Mouse (Mus musculus) neural tube, embryonic 15.5 days (tissue): ENCODE measurements around the gene Zdhhc9. TPM values are rescaled to one million over a fixed set of nuclear protein-coding genes. Genes with fewer than 3 reads are reported as not detected.
A peak's percentile ranks its signal among the peaks of the same experiment; 100 is the strongest.
"Not testable (repeated sequence)": the region's sequence is repeated elsewhere in the genome, so short reads cannot be mapped to it uniquely, and the experiment has no call there.

Source experiments
- ATAC-seq: fragments of 200-750 bp; cut with Nextera tagmentation; 2 replicates; pipeline ENCODE4 v1.8.0; 2017; ENCODE audit warnings: mild to moderate bottlenecking, moderate TSS enrichment, moderate library complexity; ENCODE audit not compliant: low FRiP score
- H3K27ac ChIP-seq: fragments of 300-500 bp; sonication (generic); replicated peaks from 2 replicates; pipeline ENCODE4 v1.5.1; 2015; ENCODE audit warnings: mild to moderate bottlenecking, inconsistent platforms
- H3K27me3 ChIP-seq: fragments of 300-500 bp; sonication (generic); replicated peaks from 2 replicates; pipeline ENCODE4 v1.6.1; 2015; ENCODE audit warnings: inconsistent platforms
- H3K36me3 ChIP-seq: fragments of 300-500 bp; sonication (generic); 2 replicates; pipeline ENCODE4 v1.6.1; 2015; ENCODE audit warnings: inconsistent platforms
- H3K4me1 ChIP-seq: fragments of 300-500 bp; sonication (generic); 2 replicates; pipeline ENCODE4 v1.6.1; 2015; ENCODE audit warnings: inconsistent platforms
- H3K4me2 ChIP-seq: fragments of 300-500 bp; sonication (generic); 2 replicates; pipeline ENCODE4 v1.6.1; 2015; ENCODE audit warnings: inconsistent platforms, mild to moderate bottlenecking, moderate library complexity
- H3K4me3 ChIP-seq: fragments of 300-500 bp; sonication (generic); replicated peaks from 2 replicates; pipeline ENCODE4 v1.5.1; 2015; ENCODE audit warnings: mild to moderate bottlenecking, inconsistent platforms
- H3K9ac ChIP-seq: fragments of 300-500 bp; sonication (generic); replicated peaks from 2 replicates; pipeline ENCODE4 v1.6.1; 2015; ENCODE audit warnings: mild to moderate bottlenecking, inconsistent platforms
- H3K9me3 ChIP-seq: fragments of 300-500 bp; sonication (generic); replicated peaks from 2 replicates; pipeline ENCODE4 v1.6.1; 2016; ENCODE audit warnings: inconsistent platforms
- WGBS: fragments of 180-500 bp; shearing (Covaris S2); methylation state at CpG from one replicate; pipeline ENCODE4 v1.1.7; 2015; ENCODE audit warnings: mixed read lengths; 5-methylcytosine and 5-hydroxymethylcytosine counted together
- polyA plus RNA-seq: library from polyadenylated mRNA; unstranded; fragments of >200 nt; fragmentation: Nextera tagmentation; extraction: Ambion mirVana; gene quantifications from 2 replicates; pipeline ENCODE4 v1.2.1, GENCODE M21; 2015

Gene Zdhhc9
- 8.7 and 9.1 TPM in 2 replicates for polyA plus RNA-seq

DNA sequence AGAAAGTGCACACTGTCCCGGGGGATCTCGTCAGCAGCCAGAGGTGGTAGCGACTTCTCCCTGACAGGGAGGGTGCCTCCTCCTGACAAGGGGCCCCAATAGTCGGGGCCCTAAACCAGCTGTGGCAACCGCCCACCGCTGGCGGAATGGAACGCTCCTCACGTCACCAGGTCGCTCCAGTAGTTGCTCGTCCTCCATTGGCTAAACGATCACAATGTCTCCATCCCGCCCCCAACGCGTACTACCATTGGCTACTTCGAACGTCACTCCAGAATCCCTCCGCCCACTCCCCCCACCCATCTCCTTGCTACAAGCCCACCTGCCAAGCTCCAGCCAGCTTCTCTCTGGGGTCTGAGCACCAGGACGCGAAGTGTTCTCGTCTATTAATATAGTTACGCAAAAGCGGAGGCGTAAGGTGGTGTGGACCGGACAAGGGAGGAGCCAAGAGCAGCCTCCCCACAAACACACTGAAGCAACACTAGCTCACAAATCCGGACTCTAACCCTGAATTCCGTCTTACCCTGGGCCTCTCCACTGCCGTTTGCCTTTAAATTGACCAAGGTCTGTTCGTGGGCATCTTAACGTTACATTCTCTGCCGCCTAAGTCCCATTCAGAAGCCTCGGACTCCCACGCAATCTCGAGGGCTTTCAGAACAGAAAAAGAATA is at the start of gene Zdhhc9:
Gene Zdhhc9 (minus strand): TSS at position 360 of the 667 bp plus-strand sequence.
- Histone ChIP-seq H3K9me3 (no peaks in the 10 kb centered on the region), H3K27ac (peak within 1 kb of the TSS; percentile 78), H3K36me3 (no peaks in the 10 kb centered on the region), H3K27me3 (no peaks in the 10 kb centered on the region), H3K4me2 (peak within 1 kb of the TSS; percentile 60), H3K4me1 (peaks cover 26% of the 10 kb centered on the region), H3K9ac (peak within 1 kb of the TSS; percentile 59), H3K4me3 (peak within 1 kb of the TSS; percentile 60)
- ATAC-seq = peak; percentile 99
- WGBS = 18% methylated on average over 33 of the region's 34 CpGs

DNA sequence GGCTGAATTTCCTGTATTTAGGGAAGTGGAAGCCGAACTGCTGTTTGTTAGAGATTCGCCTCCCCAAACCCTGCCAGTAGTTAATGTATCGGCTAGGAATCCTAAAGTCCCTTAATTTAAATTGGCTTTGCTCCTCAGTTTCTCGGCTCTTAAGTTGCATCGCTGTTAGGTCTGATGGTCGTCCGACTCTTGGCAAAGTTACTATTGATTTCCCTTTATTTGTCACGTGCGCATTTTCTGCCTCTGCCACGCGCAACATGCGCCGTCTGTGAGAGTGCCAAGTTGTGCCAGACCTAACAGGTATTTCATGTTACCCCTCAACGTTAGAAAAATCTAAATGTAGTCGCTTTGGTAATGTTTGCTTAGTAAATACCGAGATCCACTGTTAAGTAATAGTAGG is 48.3 kb upstream of the Zdhhc9 start:
- Histone ChIP-seq H3K27ac (peak overlapping the region; percentile 51; the same call in 1 of the 2 replicates), H3K9me3 (no peaks in the 10 kb centered on the region), H3K4me3 (peak overlapping the region; percentile 53), H3K9ac (peak overlapping the region; percentile 40; the same call in 1 of the 2 replicates), H3K4me1 (peaks cover 5% of the 10 kb centered on the region), H3K27me3 (no peaks in the 10 kb centered on the region), H3K36me3 (no peaks in the 10 kb centered on the region), H3K4me2 (peak overlapping the region; percentile 66)
- ATAC-seq = peak; percentile 9
- WGBS = 9% methylated on average over 16 of the region's 16 CpGs

DNA sequence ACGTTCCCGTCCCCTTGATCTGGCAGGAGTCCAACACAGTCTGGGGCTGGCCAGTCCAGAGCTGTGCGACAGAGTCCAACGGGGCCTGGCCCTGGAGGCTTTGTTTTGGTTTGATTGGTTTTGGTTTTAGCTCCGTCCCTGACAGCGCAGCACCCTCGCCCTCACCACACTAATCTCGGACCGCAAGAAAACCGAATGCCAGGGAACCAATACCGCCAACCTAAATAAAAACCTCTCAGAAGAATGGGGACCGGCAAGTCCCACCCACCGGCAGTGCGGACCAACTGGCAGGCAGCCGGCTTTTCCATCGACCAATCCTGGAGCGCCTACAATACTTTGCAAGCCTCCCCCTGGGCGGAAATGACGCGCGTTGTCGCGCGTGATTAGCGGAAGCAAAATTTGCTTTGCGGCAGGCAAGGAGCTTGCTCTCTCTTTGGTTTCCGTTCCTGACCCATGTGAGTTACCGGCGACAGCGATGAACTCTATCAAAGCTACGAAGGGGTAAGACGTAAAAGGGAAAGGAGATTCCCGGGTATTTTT is 47.9 kb upstream of the Zdhhc9 start, which contains the start of gene Utp14a:
Gene Utp14a (plus strand): TSS at position 395 of the 540 bp plus-strand sequence.
- WGBS = 9% methylated on average over 33 of the region's 33 CpGs

DNA sequence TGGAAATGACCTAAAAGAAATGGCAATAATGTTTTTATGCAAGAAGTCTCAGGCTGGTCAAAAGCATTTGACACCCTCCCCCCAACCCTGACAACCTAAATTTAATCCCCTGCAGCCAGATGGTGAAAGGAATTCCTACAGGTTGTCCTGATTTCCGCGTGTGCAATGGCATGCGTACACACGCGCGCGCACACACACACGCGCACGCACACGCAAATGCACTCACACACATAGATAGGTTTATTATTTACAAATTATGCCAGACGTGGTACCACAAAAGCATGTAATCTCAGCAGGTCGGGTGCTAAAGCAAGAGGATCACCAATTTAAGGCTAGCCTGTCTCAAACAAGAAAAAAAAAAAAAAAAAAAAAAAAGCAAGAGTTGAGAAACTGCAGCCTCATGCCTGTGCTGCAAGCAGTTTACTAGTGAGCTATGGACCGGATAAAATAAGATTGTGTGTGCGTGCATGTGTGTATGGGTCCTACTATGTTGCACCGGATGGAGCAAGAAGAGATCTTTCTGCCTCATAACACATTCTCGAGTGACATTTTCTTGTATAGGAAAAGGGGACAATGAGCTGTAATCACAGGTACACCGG is 47.3 kb upstream of the Zdhhc9 start:
- ATAC-seq = peak; percentile 77
- Histone ChIP-seq H3K9me3 (no peaks in the 10 kb centered on the region), H3K27ac (peak overlapping the region; percentile 85), H3K4me1 (peaks cover 5% of the 10 kb centered on the region), H3K4me3 (peak overlapping the region; percentile 53), H3K27me3 (no peaks in the 10 kb centered on the region), H3K4me2 (peak overlapping the region; percentile 66), H3K9ac (peak overlapping the region; percentile 54), H3K36me3 (no peaks in the 10 kb centered on the region)
- WGBS = 18% methylated on average over 18 of the region's 18 CpGs

More for the DNA sequence above, 47.9 kb upstream of the Zdhhc9 start, which contains the start of gene Utp14a:
- H3K9ac ChIP-seq = peak within 1 kb of the TSS; percentile 54
- ATAC-seq = peak; percentile 100
- H3K4me3 ChIP-seq = peak within 1 kb of the TSS; percentile 53
- no peaks in the 10 kb centered on the region for H3K36me3 ChIP-seq
- H3K4me1 ChIP-seq = peaks cover 5% of the 10 kb centered on the region
- H3K4me2 ChIP-seq = peak within 1 kb of the TSS; percentile 66
- no peaks in the 10 kb centered on the region for H3K27me3 ChIP-seq
- H3K27ac ChIP-seq = peak within 1 kb of the TSS; percentile 85
- H3K9me3 ChIP-seq = no peaks in the 10 kb centered on the region

DNA sequence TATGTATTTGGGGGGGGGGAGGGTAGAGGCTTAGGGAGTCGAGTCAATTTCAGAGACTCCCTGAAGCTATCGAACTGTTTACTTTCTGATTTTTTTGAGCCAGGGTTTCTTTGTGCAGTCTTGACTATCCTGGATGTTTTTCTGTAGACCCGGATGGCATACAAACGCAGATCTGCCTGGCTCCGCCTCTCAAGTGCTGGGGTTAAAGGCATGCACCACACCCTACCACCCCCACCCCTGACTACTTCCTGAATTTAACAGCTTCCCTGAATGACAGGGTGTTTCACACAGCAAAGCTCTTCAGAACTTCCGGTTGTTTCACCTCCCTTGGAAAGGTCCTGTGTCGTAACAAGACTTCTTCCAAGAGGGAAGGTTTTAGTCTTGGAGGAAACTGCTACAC is 25.7 kb upstream of the Zdhhc9 start:
- Histone ChIP-seq H3K27ac (no peak overlapping the region), H3K4me3 (no peak overlapping the region), H3K36me3 (no peaks in the 10 kb centered on the region), H3K27me3 (no peaks in the 10 kb centered on the region), H3K9ac (no peak overlapping the region), H3K9me3 (no peaks in the 10 kb centered on the region), H3K4me2 (no peak overlapping the region), H3K4me1 (no peaks in the 10 kb centered on the region)
- 65% methylated on average over 7 of the region's 7 CpGs for WGBS
- no peak for ATAC-seq

DNA sequence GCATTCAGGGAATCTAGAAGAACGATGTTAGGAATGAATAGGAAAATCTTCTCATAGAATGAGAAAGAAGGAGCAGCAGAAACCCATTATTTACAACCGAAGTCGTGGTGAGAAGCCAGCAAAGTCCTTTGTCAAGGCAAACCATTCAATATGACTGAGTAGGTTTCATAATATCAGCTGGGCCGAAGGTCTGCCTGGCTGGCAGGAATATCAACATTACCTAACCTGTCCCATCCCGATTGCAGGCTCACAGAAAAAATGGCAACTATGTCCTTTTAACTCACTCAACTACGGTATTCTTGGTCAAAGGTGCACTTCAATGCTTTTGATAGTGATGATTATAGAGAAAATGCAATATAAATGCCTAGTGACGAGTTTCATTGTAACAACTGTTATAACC is 17.5 kb upstream of the Zdhhc9 start:
- Histone ChIP-seq H3K27ac (no peak overlapping the region), H3K9ac (no peak overlapping the region), H3K4me2 (no peak overlapping the region), H3K9me3 (no peaks in the 10 kb centered on the region), H3K36me3 (no peaks in the 10 kb centered on the region), H3K27me3 (no peaks in the 10 kb centered on the region), H3K4me1 (no peaks in the 10 kb centered on the region), H3K4me3 (no peak overlapping the region)
- ATAC-seq = no peak
- 80% methylated on average over 7 of the region's 7 CpGs for WGBS

DNA sequence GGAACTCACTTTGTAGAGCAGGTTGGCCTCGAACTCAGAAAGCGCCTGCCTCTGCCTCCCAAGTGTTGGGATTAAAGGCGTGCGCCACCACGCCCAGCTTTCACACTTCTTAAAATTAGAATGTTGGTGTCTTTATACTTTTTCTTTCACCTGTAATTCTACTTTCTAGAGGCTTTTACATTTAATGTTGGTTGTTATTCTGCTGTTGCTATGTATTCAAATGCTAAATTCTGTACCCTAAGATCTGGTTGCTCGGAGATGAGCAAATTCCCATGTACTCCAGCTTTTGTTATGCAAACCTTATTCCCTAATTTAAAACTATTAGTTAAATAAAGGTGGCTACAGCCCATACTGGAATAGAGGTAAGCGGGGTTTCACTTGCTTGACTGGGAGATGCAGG is 14.0 kb upstream of the Zdhhc9 start:
- Histone ChIP-seq H3K27ac (no peak overlapping the region), H3K27me3 (no peaks in the 10 kb centered on the region), H3K4me3 (no peak overlapping the region), H3K4me2 (no peak overlapping the region), H3K9me3 (no peaks in the 10 kb centered on the region), H3K36me3 (no peaks in the 10 kb centered on the region), H3K4me1 (no peaks in the 10 kb centered on the region), H3K9ac (no peak overlapping the region)
- WGBS = 74% methylated on average over 7 of the region's 7 CpGs
- no peak for ATAC-seq

DNA sequence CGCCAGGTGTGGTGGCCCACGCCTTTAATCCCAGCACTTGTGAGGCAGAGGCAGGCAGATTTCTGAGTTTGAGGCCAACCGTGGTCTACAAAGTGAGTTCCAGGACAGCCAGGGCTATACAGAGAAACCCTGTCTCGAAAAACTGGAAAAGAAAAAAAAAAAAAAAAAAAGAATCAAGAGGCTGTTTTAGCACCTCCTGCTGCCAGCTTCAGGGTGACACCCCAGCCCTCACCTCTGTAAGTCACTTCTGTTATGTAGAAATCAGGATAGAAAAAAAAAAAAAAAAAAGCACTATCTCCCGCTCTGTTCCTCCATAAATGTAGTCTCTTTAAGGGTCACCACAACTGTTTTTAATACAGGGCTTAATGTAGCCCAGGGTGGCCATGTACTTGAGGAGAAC is 10.8 kb upstream of the Zdhhc9 start:
- no peak overlapping the region for H3K4me3 ChIP-seq
- no peak overlapping the region for H3K9ac ChIP-seq
- no peaks in the 10 kb centered on the region for H3K27me3 ChIP-seq
- no peak overlapping the region for H3K4me2 ChIP-seq
- H3K9me3 ChIP-seq = no peaks in the 10 kb centered on the region
- WGBS = 87% methylated on average over 5 of the region's 5 CpGs
- no peaks in the 10 kb centered on the region for H3K36me3 ChIP-seq
- H3K27ac ChIP-seq = no peak overlapping the region
- no peak for ATAC-seq
- H3K4me1 ChIP-seq = no peaks in the 10 kb centered on the region

DNA sequence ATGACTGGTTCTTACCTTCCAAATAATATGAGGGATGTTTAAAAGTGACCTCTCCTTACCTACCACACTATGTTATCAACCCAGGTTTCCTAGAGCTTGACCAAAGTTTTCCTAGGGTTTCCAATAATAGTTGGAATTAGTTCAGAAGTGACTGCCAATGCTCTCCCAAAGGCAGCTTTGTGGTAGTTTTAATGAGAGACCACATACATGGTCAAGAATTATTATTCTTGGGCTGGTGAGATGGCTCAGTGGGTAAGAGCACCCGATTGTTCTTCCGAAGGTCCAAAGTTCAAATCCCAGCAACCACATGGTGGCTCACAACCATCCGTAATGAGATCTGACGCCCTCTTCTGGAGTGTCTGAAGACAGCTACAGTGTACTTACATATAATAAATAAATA is 1.1 kb upstream of the Zdhhc9 start:
- not testable (repeated sequence) for H3K27me3 ChIP-seq, H3K4me3 ChIP-seq, ATAC-seq, H3K36me3 ChIP-seq, H3K9ac ChIP-seq, H3K9me3 ChIP-seq, H3K27ac ChIP-seq, H3K4me2 ChIP-seq
- peaks cover 20% of the 10 kb centered on the region for H3K4me1 ChIP-seq
- WGBS = 94% methylated on average over 2 of the region's 4 CpGs

DNA sequence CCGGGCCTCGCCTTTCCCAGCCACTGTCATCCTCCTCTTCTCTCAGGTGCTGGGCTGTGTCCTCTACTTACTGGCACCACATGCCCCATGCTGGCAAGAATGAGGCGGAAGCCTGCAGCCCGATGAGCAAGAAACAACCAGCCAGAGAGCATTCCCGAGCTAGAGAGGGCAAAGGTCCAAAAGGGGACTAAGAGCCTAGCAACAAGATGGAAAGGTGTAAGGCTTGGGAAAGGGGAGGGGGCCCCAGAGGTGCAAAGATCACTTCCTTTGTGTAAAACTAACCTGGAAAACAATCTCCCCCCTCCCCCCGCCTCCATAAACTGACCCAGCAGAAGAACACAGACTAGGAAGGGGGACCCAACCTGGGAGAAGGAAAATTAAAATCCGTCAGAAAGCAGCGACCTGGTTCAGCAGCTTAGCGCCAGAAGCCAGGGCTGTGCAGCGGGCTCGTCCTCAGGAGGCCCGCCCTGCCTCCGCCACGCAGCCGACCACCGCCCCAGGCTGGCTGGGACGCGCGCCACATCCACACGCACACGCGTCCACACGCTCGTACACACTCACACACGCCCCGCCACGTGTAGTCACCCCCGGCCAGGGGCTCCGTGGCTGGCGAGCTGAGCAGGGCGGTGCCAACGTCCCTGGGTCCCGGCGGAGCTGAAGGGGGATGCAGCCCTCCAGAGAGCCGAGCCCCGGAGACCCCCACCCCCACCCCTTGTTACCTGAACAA is 754 bp downstream of the Zdhhc9 start:
- H3K36me3 ChIP-seq = no peaks in the 10 kb centered on the region
- no peaks in the 10 kb centered on the region for H3K9me3 ChIP-seq
- peak overlapping the region; percentile 59 for H3K9ac ChIP-seq
- H3K4me1 ChIP-seq = peaks cover 26% of the 10 kb centered on the region
- peak; percentile 88 for ATAC-seq
- WGBS = 9% methylated on average over 36 of the region's 36 CpGs
- H3K4me3 ChIP-seq = peak overlapping the region; percentile 60
- no peaks in the 10 kb centered on the region for H3K27me3 ChIP-seq
- H3K27ac ChIP-seq = peak overlapping the region; percentile 78
- peak overlapping the region; percentile 60 for H3K4me2 ChIP-seq

DNA sequence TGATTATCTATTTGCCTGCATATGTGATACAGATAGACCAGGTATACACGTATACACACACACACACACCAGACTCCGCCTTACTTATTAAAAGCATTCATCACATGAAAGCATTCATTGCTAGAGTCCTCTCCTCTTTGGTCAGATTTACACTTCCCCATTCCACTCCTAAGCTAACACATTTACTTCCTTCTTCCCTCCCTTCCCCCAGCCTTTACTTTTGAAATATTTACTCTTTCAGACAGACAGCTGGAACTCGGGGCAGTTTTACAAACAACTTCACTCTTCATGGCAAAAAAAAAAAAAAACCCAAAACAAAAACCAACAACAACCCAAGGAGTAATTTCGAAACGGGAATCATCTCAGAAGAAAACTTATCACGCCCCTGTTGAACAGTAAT is 4.2 kb downstream of the Zdhhc9 start:
- Histone ChIP-seq H3K4me2 (no peak overlapping the region), H3K27me3 (no peaks in the 10 kb centered on the region), H3K4me1 (peaks cover 26% of the 10 kb centered on the region), H3K9ac (no peak overlapping the region), H3K36me3 (no peaks in the 10 kb centered on the region), H3K27ac (no peak overlapping the region), H3K9me3 (no peaks in the 10 kb centered on the region), H3K4me3 (no peak overlapping the region)
- ATAC-seq = no peak
- WGBS = 72% methylated on average over 6 of the region's 6 CpGs
